Mouse (Mus musculus) adrenal gland, adult 8-10 months (tissue): ENCODE results near the gene Srsf2. TPM values are rescaled to one million over a fixed set of nuclear protein-coding genes. Genes with fewer than 3 reads are reported as not detected.
A peak's percentile ranks its signal among the peaks of the same experiment; 100 is the strongest.
"Not testable (repeated sequence)": the region's sequence is repeated elsewhere in the genome, so short reads cannot be mapped to it uniquely, and the experiment has no call there.

Experiments used
- DNase-seq: peaks from one replicate; pipeline ENCODE4 v3.0.0; 2022
- total RNA-seq, 4 experiments: library from RNA; stranded (reverse); gene quantifications; 2 replicates each; pipeline ENCODE4 v1.2.4; 2022

Gene Srsf2
- total RNA-seq, 4 experiments from 2014 or later, result 183 to 287 (median 255) TPM

- DNase-seq, result no peak
These were observed 26.1 kb downstream of the Srsf2 start for GRCm38 (mm10) chr11:116826550-116827504.

GRCm38 (mm10) chr11:116825230-116825629, 27.7 kb downstream of the Srsf2 start:
- peak; percentile 53 for DNase-seq

- DNase-seq, result not testable (repeated sequence)
These were observed 29.0 kb downstream of the Srsf2 start for GRCm38 (mm10) chr11:116823885-116824284.

- DNase-seq, result no peak
These were observed 29.6 kb downstream of the Srsf2 start for GRCm38 (mm10) chr11:116823255-116823654.

- DNase-seq, result no peak
These were observed 30.3 kb downstream of the Srsf2 start for GRCm38 (mm10) chr11:116822626-116823025.

GRCm38 (mm10) chr11:116822215-116822614, 30.7 kb downstream of the Srsf2 start:
- DNase-seq, result no peak

- DNase-seq, result no peak
These were observed 31.6 kb downstream of the Srsf2 start for GRCm38 (mm10) chr11:116821057-116821940.

- DNase-seq, result no peak
These were observed 32.8 kb downstream of the Srsf2 start for GRCm38 (mm10) chr11:116819932-116820593.

GRCm38 (mm10) chr11:116818722-116819121, 34.2 kb downstream of the Srsf2 start:
- DNase-seq, result no peak

GRCm38 (mm10) chr11:116817567-116817966, 35.3 kb downstream of the Srsf2 start:
- no peak for DNase-seq

- peak; percentile 47 for DNase-seq
These were observed 36.1 kb downstream of the Srsf2 start for GRCm38 (mm10) chr11:116816769-116817168.

GRCm38 (mm10) chr11:116814884-116815415, 37.9 kb downstream of the Srsf2 start:
- DNase-seq, result no peak

- no peak for DNase-seq
These were observed 38.6 kb downstream of the Srsf2 start for GRCm38 (mm10) chr11:116814076-116814883.

GRCm38 (mm10) chr11:116813610-116814009, 39.3 kb downstream of the Srsf2 start:
- DNase-seq, result no peak

GRCm38 (mm10) chr11:116812793-116813529, 39.9 kb downstream of the Srsf2 start:
- no peak for DNase-seq

GRCm38 (mm10) chr11:116810983-116811901, 41.7 kb downstream of the Srsf2 start:
- peak; percentile 56 for DNase-seq

- no peak for DNase-seq
These were observed 42.4 kb downstream of the Srsf2 start for GRCm38 (mm10) chr11:116810528-116810927.

- no peak for DNase-seq
These were observed 43.4 kb downstream of the Srsf2 start for GRCm38 (mm10) chr11:116809520-116809919.

GRCm38 (mm10) chr11:116808811-116809395, 44.0 kb downstream of the Srsf2 start:
- no peak for DNase-seq
